22 mouse cellular contexts compared by ENCODE assay signal in the genomic region with DNA sequence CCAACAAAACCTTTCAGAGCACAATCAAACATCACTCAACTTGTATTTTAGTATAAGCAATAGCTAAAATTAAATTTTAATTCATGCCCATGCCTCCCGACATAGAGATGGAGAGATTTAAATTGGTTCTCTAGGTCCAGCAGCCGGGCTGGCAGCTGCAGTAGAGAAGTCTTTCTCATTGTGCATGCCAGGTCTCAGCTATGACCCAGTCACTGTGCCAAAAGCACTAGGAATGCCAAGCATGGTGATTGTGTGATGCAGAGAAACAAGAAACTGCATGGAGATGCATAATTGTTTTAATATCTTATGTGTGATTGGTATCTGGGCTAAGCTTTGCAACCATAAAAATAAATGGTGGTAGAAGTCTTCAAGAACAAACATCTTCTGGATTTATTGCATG.
DNase-seq lines count a peak whose midpoint lies in the region; ATAC-seq lines count a peak whose summit lies in the region.
"Had no signal": no experiment of that assay in that cellular context is flagged by ENCODE, and none has a peak within 500 bp of the region (broad histone marks: within the 10 kb centered on the region; RNA-seq: fewer than 3 reads in every experiment).

No protein-coding gene starts in this region.

- no peak for ATAC-seq in heart, embryonic 12.5 days (ENCODE audit: insufficient number of reproducible peaks, low FRiP score)
- no peak for ATAC-seq in liver, embryonic 12.5 days
- ATAC-seq: CD4-positive, CD25-positive, alpha-beta regulatory T cell, adult 4 months; forebrain, postnatal 0 days; midbrain, embryonic 15.5 days had no signal

- 65% methylated on average over 2 of the region's 2 CpGs for WGBS in heart, embryonic 12.5 days
- 59% methylated on average over 2 of the region's 2 CpGs for WGBS in liver, embryonic 12.5 days (ENCODE audit: insufficient replicate concordance)

- intact Hi-C loops in heart, postnatal 10 days (cut with DNase I): no loop called here

- H3K9ac ChIP-seq in heart, embryonic 12.5 days: no peak overlapping the region
- H3K9ac ChIP-seq in liver, embryonic 12.5 days: no peak overlapping the region
- H3K9ac ChIP-seq: embryonic facial prominence, embryonic 12.5 days; forebrain, postnatal 0 days; kidney, embryonic 15.5 days; liver, embryonic 14.5 days; midbrain, embryonic 15.5 days; neural tube, embryonic 13.5 days had no signal

- no peak overlapping the region for H3K4me3 ChIP-seq in heart, embryonic 12.5 days
- no peak overlapping the region for H3K4me3 ChIP-seq in liver, embryonic 12.5 days
- H3K4me3 ChIP-seq: embryonic facial prominence, embryonic 12.5 days; kidney, embryonic 15.5 days; midbrain, embryonic 15.5 days; myocyte; neural tube, embryonic 13.5 days had no signal

- no peaks in the 10 kb centered on the region for H3K36me3 ChIP-seq in heart, embryonic 12.5 days
- no peaks in the 10 kb centered on the region for H3K36me3 ChIP-seq in liver, embryonic 12.5 days
- H3K36me3 ChIP-seq: embryonic facial prominence, embryonic 12.5 days; kidney, embryonic 15.5 days; midbrain, embryonic 15.5 days; neural tube, embryonic 13.5 days had no signal

- H3K27me3 ChIP-seq in heart, embryonic 12.5 days (replicated peaks): no peaks in the 10 kb centered on the region
- no peaks in the 10 kb centered on the region for H3K27me3 ChIP-seq in liver, embryonic 12.5 days (replicated peaks)
- H3K27me3 ChIP-seq: embryonic facial prominence, embryonic 12.5 days; kidney, embryonic 15.5 days; midbrain, embryonic 15.5 days; neural tube, embryonic 13.5 days had no signal

- H3K4me1 ChIP-seq in heart, embryonic 12.5 days (replicated peaks): no peaks in the 10 kb centered on the region
- H3K4me1 ChIP-seq in liver, embryonic 12.5 days: no peaks in the 10 kb centered on the region
- H3K4me1 ChIP-seq: embryonic facial prominence, embryonic 12.5 days; kidney, embryonic 15.5 days; midbrain, embryonic 15.5 days; neural tube, embryonic 13.5 days had no signal

- H3K9me3 ChIP-seq in heart, embryonic 12.5 days (replicated peaks): no peaks in the 10 kb centered on the region
- no peaks in the 10 kb centered on the region for H3K9me3 ChIP-seq in liver, embryonic 12.5 days (replicated peaks)
- H3K9me3 ChIP-seq: embryonic facial prominence, embryonic 12.5 days; kidney, embryonic 15.5 days; midbrain, embryonic 15.5 days; neural tube, embryonic 13.5 days had no signal

- peak; percentile 1 to 7 for DNase-seq in heart, postnatal 10 days
- DNase-seq in Muller cell, postnatal 12 days (ENCODE audit: inconsistent ontology term): peak; percentile 84
- peak; percentile 36 for DNase-seq in cerebellum, adult 11 months
- DNase-seq in cerebellum, adult 9-11 months: peak; percentile 71
- DNase-seq in embryo, embryonic 11 days: no peak
- DNase-seq in testis, postnatal 10 days (ENCODE audit: low spot score): no peak
- DNase-seq: adrenal gland, postnatal 36 days; forebrain, postnatal 0 days; kidney, adult 11 months; kidney, postnatal 4 days; lung, postnatal 4 days; spleen, adult 18-20 months; thymus, postnatal 14 days had no signal

- H3K4me2 ChIP-seq in heart, embryonic 12.5 days: no peak overlapping the region
- H3K4me2 ChIP-seq in liver, embryonic 12.5 days: no peak overlapping the region
- H3K4me2 ChIP-seq: embryonic facial prominence, embryonic 12.5 days; kidney, embryonic 15.5 days; midbrain, embryonic 15.5 days; neural tube, embryonic 13.5 days had no signal

- H3K27ac ChIP-seq in heart, embryonic 12.5 days (ENCODE audit: poor library complexity, severe bottlenecking): no peak overlapping the region
- no peak overlapping the region for H3K27ac ChIP-seq in liver, embryonic 12.5 days
- H3K27ac ChIP-seq: embryonic facial prominence, embryonic 12.5 days; kidney, embryonic 15.5 days; liver, embryonic 14.5 days; midbrain, embryonic 15.5 days; neural tube, embryonic 13.5 days had no signal

Comparison
In these comparisons a context has a peak if more than half of its experiments do, and no peak if none do; other contexts are left out.
1. DNase-seq: peak in heart, postnatal 10 days (2 of 2), Muller cell, postnatal 12 days (single experiment), cerebellum, adult 11 months (single experiment) and cerebellum, adult 9-11 months (single experiment); none in embryo, embryonic 11 days (single experiment) and testis, postnatal 10 days (single experiment).